Mouse (Mus musculus): ENCODE data around the gene Marveld1. TPM values are rescaled to one million over a fixed set of nuclear protein-coding genes. Genes with fewer than 3 reads are reported as not detected.

Gene Marveld1
- 3.9 TPM for polyA plus RNA-seq (2017; shearing (Covaris generic))

GRCm38 (mm10) chr19:42147170-42147768, at the start of gene Marveld1:
TSS of gene Marveld1 (plus strand) at chr19:42147400.

GRCm38 (mm10) chr19:42128787-42129508, 18.3 kb upstream of the Marveld1 start, which contains the start of gene Avpi1:
TSS of gene Avpi1 (minus strand) at chr19:42129059.

GRCm38 (mm10) chr19:42163764-42164163, 16.6 kb downstream of the Marveld1 start, which contains the start of gene Zfyve27:
TSS of gene Zfyve27 (plus strand) at chr19:42163951.

Other genes starting within 250 kb of the Marveld1 start
- gene Pgam1, start 235.5 kb upstream of the Marveld1 start, polyA plus RNA-seq (2017; shearing (Covaris generic)), result 159 TPM
- gene Exosc1, start 214.0 kb upstream of the Marveld1 start, polyA plus RNA-seq (2017; shearing (Covaris generic)), result 91.1 TPM
- gene Zdhhc16, start 213.9 kb upstream of the Marveld1 start, polyA plus RNA-seq (2017; shearing (Covaris generic)), result 88.9 TPM
- gene Mms19, start 166.2 kb upstream of the Marveld1 start, polyA plus RNA-seq (2017; shearing (Covaris generic)), result 88.1 TPM
- 7.1 TPM for gene Ubtd1, start 165.6 kb upstream of the Marveld1 start, polyA plus RNA-seq (2017; shearing (Covaris generic))
- not detected for gene Ankrd2, start 111.4 kb upstream of the Marveld1 start, polyA plus RNA-seq (2017; shearing (Covaris generic))
- gene Hoga1, start 101.8 kb upstream of the Marveld1 start, polyA plus RNA-seq (2017; shearing (Covaris generic)), result not detected
- gene 4933411K16Rik, start 95.2 kb upstream of the Marveld1 start, polyA plus RNA-seq (2017; shearing (Covaris generic)), result not detected
- 1.8 TPM for gene Morn4, start 61.0 kb upstream of the Marveld1 start, polyA plus RNA-seq (2017; shearing (Covaris generic))
- gene Pi4k2a, start 56.9 kb upstream of the Marveld1 start, polyA plus RNA-seq (2017; shearing (Covaris generic)), result 3.3 TPM
- gene Avpi1, start 18.3 kb upstream of the Marveld1 start, polyA plus RNA-seq (2017; shearing (Covaris generic)), result 6.7 TPM
- 76.9 TPM for gene Zfyve27, start 16.6 kb downstream of the Marveld1 start, polyA plus RNA-seq (2017; shearing (Covaris generic))
- gene Sfrp5, start 54.9 kb downstream of the Marveld1 start, polyA plus RNA-seq (2017; shearing (Covaris generic)), result not detected
- not detected for gene Golga7b, start 100.2 kb downstream of the Marveld1 start, polyA plus RNA-seq (2017; shearing (Covaris generic))

Data from inflammation-experienced regulatory T-cells, adult 16 weeks (primary cell).